Mouse (Mus musculus) CH12.LX (cell line): ENCODE measurements at regions not wholly inside any gene's neighbourhood (a gene's known extent, or its start where the extent isn't known, plus 50 kb on each side); places are given as distances from the start of the nearest gene placed in this dataset.

Experiments
- CHD2 ChIP-seq: IDR thresholded peaks from 2 replicates; pipeline ENCODE4 v1.6.1; 2011; ENCODE audit warnings: low read length, improper control_type of control experiment
- CTCF ChIP-seq, 2 experiments: IDR thresholded peaks in 1 of 2; conservative IDR thresholded peaks in 1 of 2; 2 replicates each; pipeline ENCODE4 v1.5.1; 2011 to 2012; ENCODE audit warnings: low read depth in 2 of 2, low read length in 2 of 2, improper control_type of control experiment in 1 of 2, inconsistent platforms in 1 of 2, mild to moderate bottlenecking in 1 of 2, moderate library complexity in 1 of 2
- ELF1 ChIP-seq: IDR thresholded peaks from 2 replicates; pipeline ENCODE4 v1.6.1; 2014; ENCODE audit warnings: low read depth, mild to moderate bottlenecking, inconsistent platforms, low read length, improper control_type of control experiment
- EP300 ChIP-seq: IDR thresholded peaks from 2 replicates; pipeline ENCODE4 v1.6.1; 2011; ENCODE audit warnings: low read length, improper control_type of control experiment
- MAX ChIP-seq: IDR thresholded peaks from 2 replicates; pipeline ENCODE4 v1.6.1; 2011; ENCODE audit warnings: low read length, improper control_type of control experiment
- MAZ ChIP-seq: IDR thresholded peaks from 2 replicates; pipeline ENCODE4 v1.6.1; 2012; ENCODE audit warnings: low read depth, mild to moderate bottlenecking, inconsistent platforms, low read length, improper control_type of control experiment, moderate library complexity
- MYC ChIP-seq: IDR thresholded peaks from 2 replicates; pipeline ENCODE4 v1.6.1; 2011; ENCODE audit warnings: low read depth, mild to moderate bottlenecking, improper control_type of control experiment, low read length
- NELFE ChIP-seq: IDR thresholded peaks from 2 replicates; pipeline ENCODE4 v1.6.1; 2011; ENCODE audit warnings: low read depth, low read length, improper control_type of control experiment
- POLR2A ChIP-seq: IDR thresholded peaks from 2 replicates; pipeline ENCODE4 v1.6.1; 2011; ENCODE audit warnings: low read depth, mild to moderate bottlenecking, improper control_type of control experiment, low read length
- POLR2AphosphoS2 ChIP-seq: IDR thresholded peaks from 2 replicates; pipeline ENCODE4 v1.6.1; 2011; ENCODE audit warnings: low read depth, low read length, improper control_type of control experiment
- RAD21 ChIP-seq: IDR thresholded peaks from 2 replicates; pipeline ENCODE4 v1.6.1; 2011; ENCODE audit warnings: low read depth, mild to moderate bottlenecking, low read length, improper control_type of control experiment, moderate library complexity
- USF2 ChIP-seq: conservative IDR thresholded peaks from 2 replicates; pipeline ENCODE4 v1.6.1; 2011; ENCODE audit warnings: low read depth, low read length, improper control_type of control experiment
- ZC3H11A ChIP-seq: IDR thresholded peaks from 2 replicates; pipeline ENCODE4 v1.6.1; 2012; ENCODE audit warnings: low read depth, mild to moderate bottlenecking, inconsistent platforms, low read length, improper control_type of control experiment
- ZNF384 ChIP-seq: IDR thresholded peaks from 2 replicates; pipeline ENCODE4 v1.6.1; 2012; ENCODE audit warnings: low read depth, low read length, improper control_type of control experiment, inconsistent platforms

DNA sequence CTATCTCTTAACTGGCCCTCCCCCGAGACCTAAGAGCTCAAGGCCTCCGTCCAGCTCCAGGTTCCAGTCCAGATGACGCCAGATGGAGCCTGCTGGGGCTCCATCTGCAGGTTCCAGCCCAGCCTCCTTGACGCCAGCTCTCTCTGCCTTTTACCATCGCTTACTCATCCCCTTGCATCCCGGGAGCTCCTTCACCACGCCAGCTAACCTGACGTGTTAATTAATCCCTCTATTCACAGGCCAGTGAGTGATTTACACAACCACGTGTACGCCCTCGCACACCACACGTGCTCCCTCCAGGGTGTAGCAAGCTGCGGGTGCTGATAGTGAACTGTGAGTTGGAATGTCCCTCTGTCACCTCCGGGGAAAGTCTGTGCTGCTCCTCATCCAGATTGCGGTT, 61.2 kb downstream of the Lsm3 start:
- no peak for TF ChIP-seq CHD2
- TF ChIP-seq POLR2A: no peak
- no peak for TF ChIP-seq POLR2AphosphoS2
- TF ChIP-seq NELFE: no peak
- TF ChIP-seq CTCF (conservative IDR thresholded peaks at IDR 0.05 in 1 of 2, IDR thresholded peaks at IDR 0.05 in 1 of 2; ENCODE audit: low read depth in 2 of 2, low read length in 2 of 2): no peak
- TF ChIP-seq ZNF384: no peak
- no peak for TF ChIP-seq ZC3H11A
- no peak for TF ChIP-seq MAX
- TF ChIP-seq MAZ: no peak
- TF ChIP-seq ELF1: no peak
- no peak for TF ChIP-seq USF2
- TF ChIP-seq MYC: no peak
- no peak for TF ChIP-seq RAD21
- TF ChIP-seq EP300: no peak
